In genomic region chr1:191720419-191720818, GRCm38 (mm10) we compare ENCODE assay signal across 9 mouse cellular contexts. TPM values are rescaled to one million over a fixed set of nuclear protein-coding genes. Genes with fewer than 3 reads are reported as not detected.
DNase-seq lines count a peak whose midpoint lies in the region; ATAC-seq and TF ChIP-seq lines count a peak whose summit lies in the region.
"Had no signal": no experiment of that assay in that cellular context is flagged by ENCODE, and none has a peak within 500 bp of the region (broad histone marks: within the 10 kb centered on the region; RNA-seq: fewer than 3 reads in every experiment).

No protein-coding gene starts in this region.

- WGBS in heart, embryonic 11.5 days (ENCODE audit: insufficient replicate concordance) = 43% methylated on average over 3 of the region's 3 CpGs
- WGBS in hindbrain, embryonic 15.5 days = 45% methylated on average over 3 of the region's 3 CpGs
- WGBS in midbrain, postnatal 0 days = 34% methylated on average over 3 of the region's 3 CpGs

- peaks cover 2% of the 10 kb centered on the region; the same call in 1 of the 2 replicates for H3K36me3 ChIP-seq in heart, embryonic 11.5 days (ENCODE audit: control insufficient read depth, insufficient read depth, low read length)
- peaks cover 12% of the 10 kb centered on the region for H3K36me3 ChIP-seq in hindbrain, embryonic 15.5 days
- H3K36me3 ChIP-seq in midbrain, postnatal 0 days (ENCODE audit: insufficient read depth, low read length) = no peaks in the 10 kb centered on the region; the same call in 1 of the 2 replicates

- H3K9me3 ChIP-seq in heart, embryonic 11.5 days (replicated peaks; ENCODE audit: control insufficient read depth, low read length) = no peaks in the 10 kb centered on the region
- no peaks in the 10 kb centered on the region for H3K9me3 ChIP-seq in hindbrain, embryonic 15.5 days
- no peaks in the 10 kb centered on the region for H3K9me3 ChIP-seq in midbrain, postnatal 0 days (ENCODE audit: low read length)
- H3K9me3 ChIP-seq: limb, embryonic 15.5 days had no signal

- H3K4me3 ChIP-seq in heart, embryonic 11.5 days (ENCODE audit: low read depth, low read length) = peak overlapping the region; percentile 10
- H3K4me3 ChIP-seq in hindbrain, embryonic 15.5 days = peak overlapping the region; percentile 70
- H3K4me3 ChIP-seq in midbrain, postnatal 0 days (ENCODE audit: low read depth, low read length) = peak overlapping the region; percentile 62
- H3K4me3 ChIP-seq: limb, embryonic 15.5 days had no signal

- H3K27ac ChIP-seq in heart, embryonic 11.5 days (ENCODE audit: low read depth, low read length) = no peak overlapping the region
- H3K27ac ChIP-seq in hindbrain, embryonic 15.5 days (replicated peaks) = peak overlapping the region; percentile 58
- no peak overlapping the region for H3K27ac ChIP-seq in midbrain, postnatal 0 days (ENCODE audit: low read depth, low read length)
- H3K27ac ChIP-seq: limb, embryonic 15.5 days had no signal

- no peak for DNase-seq in heart, postnatal 36 days
- DNase-seq in brain, embryonic 14.5 days (ENCODE audit: low read depth) = peak; percentile 46
- DNase-seq in midbrain, postnatal 0 days (ENCODE audit: low spot score) = peak; percentile 51
- no peak for DNase-seq in lung, postnatal 10 days
- DNase-seq in spleen, postnatal 10 days (ENCODE audit: low spot score in 2 of 2) = no peak
- DNase-seq in spleen, adult 12 weeks (ENCODE audit: low spot score) = no peak

- no peak for ATAC-seq in heart, embryonic 11.5 days (replicated peaks; ENCODE audit: insufficient number of reproducible peaks, low FRiP score, low TSS enrichment)
- ATAC-seq in hindbrain, embryonic 15.5 days (ENCODE audit: low FRiP score, low read depth) = no peak
- ATAC-seq in midbrain, postnatal 0 days (ENCODE audit: low FRiP score) = no peak

- TF ChIP-seq CTCF in brain, embryonic 14.5 days (IDR thresholded peaks at IDR 0.05; ENCODE audit: borderline replicate concordance, extremely low read depth, insufficient read depth, insufficient read length) = no peak
- peak; percentile 45 for TF ChIP-seq CTCF in midbrain, postnatal 0 days (IDR thresholded peaks at IDR 0.05)

- H3K4me1 ChIP-seq in heart, embryonic 11.5 days (ENCODE audit: control insufficient read depth, insufficient read depth, low read length) = peaks cover 3% of the 10 kb centered on the region
- H3K4me1 ChIP-seq in hindbrain, embryonic 15.5 days (replicated peaks) = peaks cover 48% of the 10 kb centered on the region
- peaks cover 13% of the 10 kb centered on the region; the same call in 1 of the 2 replicates for H3K4me1 ChIP-seq in midbrain, postnatal 0 days (ENCODE audit: insufficient read depth, low read length)

- no peaks in the 10 kb centered on the region for H3K27me3 ChIP-seq in heart, embryonic 11.5 days (ENCODE audit: control insufficient read depth, insufficient read depth, low read length)
- no peaks in the 10 kb centered on the region for H3K27me3 ChIP-seq in hindbrain, embryonic 15.5 days
- no peaks in the 10 kb centered on the region for H3K27me3 ChIP-seq in midbrain, postnatal 0 days (ENCODE audit: insufficient read depth, low read length)
- H3K27me3 ChIP-seq: limb, embryonic 15.5 days had no signal

- intact Hi-C loops in heart, postnatal 36 days (cut with DNase I) = loop anchor here (5.0 to 10.0 kb wide), 2 partner anchors 37 to 396 kb away; partner anchors contain the start of gene Tmem206

- H3K9ac ChIP-seq in heart, embryonic 11.5 days (ENCODE audit: low read depth, low read length) = no peak overlapping the region
- peak overlapping the region; percentile 34 for H3K9ac ChIP-seq in hindbrain, embryonic 15.5 days
- peak overlapping the region; percentile 37; the same call in 1 of the 2 replicates for H3K9ac ChIP-seq in midbrain, postnatal 0 days (replicated peaks; ENCODE audit: low read length, poor library complexity, severe bottlenecking)
- H3K9ac ChIP-seq: limb, embryonic 15.5 days had no signal

- H3K4me2 ChIP-seq in heart, embryonic 11.5 days = peak overlapping the region; percentile 52
- peak overlapping the region; percentile 65 for H3K4me2 ChIP-seq in hindbrain, embryonic 15.5 days
- H3K4me2 ChIP-seq in midbrain, postnatal 0 days (ENCODE audit: low read depth, low read length, poor library complexity, severe bottlenecking) = peak overlapping the region; percentile 67
- H3K4me2 ChIP-seq: limb, embryonic 15.5 days had no signal

- TF ChIP-seq POLR2A in brain, embryonic 14.5 days (IDR thresholded peaks at IDR 0.05; ENCODE audit: borderline replicate concordance, extremely low read depth, insufficient read depth, insufficient read length, poor library complexity, severe bottlenecking) = no peak

RNA-seq across cellular contexts. Expression of gene Lpgat1, which starts 2.8 kb away (rescaled TPM):
- polyA plus RNA-seq in heart, embryonic 11.5 days (2014; fragmentation: Nextera tagmentation; extraction: Ambion mirVana) = 55.6 and 58.0 TPM in 2 replicates
- 10 to 100 TPM; 92.8 to 96.5 TPM for total RNA-seq in heart, postnatal 36 days (2021)
- polyA plus RNA-seq in brain, embryonic 14.5 days (2012; rRNA removed) = 26.4 and 36.8 TPM in 2 replicates
- polyA plus RNA-seq in hindbrain, embryonic 15.5 days (2015; fragmentation: Nextera tagmentation; extraction: Ambion mirVana) = 34.9 and 38.8 TPM in 2 replicates
- total RNA-seq in midbrain, postnatal 0 days (2014; rRNA removed) = 56.2 and 79.5 TPM in 2 replicates
- 38.5 and 53.0 TPM in 2 replicates for polyA plus RNA-seq in midbrain, postnatal 0 days (2015; fragmentation: Nextera tagmentation; extraction: Ambion mirVana)

Comparison
In these comparisons a context has a peak if more than half of its experiments do, and no peak if none do; other contexts are left out.
1. H3K4me3 ChIP-seq: peak in every context shown above with its lines; median percentile 70 in hindbrain, embryonic 15.5 days; 62 in midbrain, postnatal 0 days; 10 in heart, embryonic 11.5 days.
2. DNase-seq: peak in brain, embryonic 14.5 days (single experiment) and midbrain, postnatal 0 days (single experiment); none in heart, postnatal 36 days (0 of 2), lung, postnatal 10 days (single experiment), spleen, postnatal 10 days (0 of 2) and spleen, adult 12 weeks (single experiment).
3. Peak in every context shown above with its lines, with median percentiles within 50 percentile points of each other: H3K4me2 ChIP-seq.